Mouse (Mus musculus): ENCODE results near the gene Mlh3. TPM values are rescaled to one million over a fixed set of nuclear protein-coding genes. Genes with fewer than 3 reads are reported as not detected.

The Mlh3 gene
- 10 to 100 TPM; 14.9 to 18.4 TPM for total RNA-seq (2021)

- peak; percentile 88 to 90 for DNase-seq (ENCODE audit: low spot score in 2 of 2)
- intact Hi-C loops (cut with DNase I) = no loop called here
These were observed at the start of gene Mlh3 for GRCm38 (mm10) chr12:85270319-85270718. Gene Mlh3, minus strand, starts transcription at chr12:85270599.

- DNase-seq (ENCODE audit: low spot score in 2 of 2) = no peak
- intact Hi-C loops (cut with DNase I) = no loop called here
These were observed 38.3 kb upstream of the Mlh3 start for GRCm38 (mm10) chr12:85308651-85309050.

- intact Hi-C loops (cut with DNase I) = loop anchor here (1.0 to 2.0 kb wide), 2 partner anchors 137 to 162 kb away; no protein-coding TSS in a partner anchor
- DNase-seq (ENCODE audit: low spot score in 2 of 2) = peak; percentile 88 to 89
These were observed 35.0 kb upstream of the Mlh3 start for GRCm38 (mm10) chr12:85305247-85305892.

GRCm38 (mm10) chr12:85304725-85305124 lies 34.3 kb upstream of the Mlh3 start:
- no peak for DNase-seq (ENCODE audit: low spot score in 2 of 2)
- intact Hi-C loops (cut with DNase I) = loop anchor here (1.0 to 2.0 kb wide), 2 partner anchors 136 to 161 kb away; no protein-coding TSS in a partner anchor

- intact Hi-C loops (cut with DNase I) = no loop called here
- DNase-seq (ENCODE audit: low spot score in 2 of 2) = no peak
These were observed 32.9 kb upstream of the Mlh3 start for GRCm38 (mm10) chr12:85303256-85303655.

GRCm38 (mm10) chr12:85298835-85299180 lies 28.4 kb upstream of the Mlh3 start:
- no peak for DNase-seq (ENCODE audit: low spot score in 2 of 2)
- intact Hi-C loops (cut with DNase I) = no loop called here

GRCm38 (mm10) chr12:85298127-85298834 lies 27.9 kb upstream of the Mlh3 start:
- no peak for DNase-seq (ENCODE audit: low spot score in 2 of 2)
- intact Hi-C loops (cut with DNase I) = no loop called here

- no peak for DNase-seq (ENCODE audit: low spot score in 2 of 2)
- intact Hi-C loops (cut with DNase I) = no loop called here
These were observed 27.1 kb upstream of the Mlh3 start for GRCm38 (mm10) chr12:85297345-85297997.

GRCm38 (mm10) chr12:85296915-85297314 lies 26.5 kb upstream of the Mlh3 start:
- no peak for DNase-seq (ENCODE audit: low spot score in 2 of 2)
- intact Hi-C loops (cut with DNase I) = no loop called here

GRCm38 (mm10) chr12:85295506-85295905 lies 25.1 kb upstream of the Mlh3 start:
- DNase-seq (ENCODE audit: low spot score in 2 of 2) = no peak
- intact Hi-C loops (cut with DNase I) = no loop called here

GRCm38 (mm10) chr12:85292906-85293305 lies 22.5 kb upstream of the Mlh3 start:
- no peak for DNase-seq (ENCODE audit: low spot score in 2 of 2)
- intact Hi-C loops (cut with DNase I) = no loop called here

- DNase-seq (ENCODE audit: low spot score in 2 of 2) = no peak
- intact Hi-C loops (cut with DNase I) = no loop called here
These were observed 21.9 kb upstream of the Mlh3 start for GRCm38 (mm10) chr12:85292288-85292687.

- DNase-seq (ENCODE audit: low spot score in 2 of 2) = no peak
- intact Hi-C loops (cut with DNase I) = no loop called here
These were observed 21.1 kb upstream of the Mlh3 start for GRCm38 (mm10) chr12:85291541-85291940.

- intact Hi-C loops (cut with DNase I) = no loop called here
- no peak for DNase-seq (ENCODE audit: low spot score in 2 of 2)
These were observed 20.2 kb upstream of the Mlh3 start for GRCm38 (mm10) chr12:85290633-85291032.

- DNase-seq (ENCODE audit: low spot score in 2 of 2) = peak in 1 of 2 experiments; percentile 27
These were observed 19.0 kb upstream of the Mlh3 start for GRCm38 (mm10) chr12:85289157-85290000.

GRCm38 (mm10) chr12:85288486-85289156 lies 18.2 kb upstream of the Mlh3 start, which contains the start of gene Zc2hc1c:
Gene Zc2hc1c, plus strand, starts transcription at chr12:85288591.
- intact Hi-C loops (cut with DNase I) = loop anchor here (5.0 kb wide), 1 partner anchor 146 kb away; no protein-coding TSS in a partner anchor
- DNase-seq (ENCODE audit: low spot score in 2 of 2) = peak; percentile 80 to 87

More at GRCm38 (mm10) chr12:85289157-85290000, 19.0 kb upstream of the Mlh3 start:
- intact Hi-C loops (cut with DNase I) = loop anchor here (5.0 kb wide), 1 partner anchor 147 kb away; no protein-coding TSS in a partner anchor

- DNase-seq (ENCODE audit: low spot score in 2 of 2) = no peak
- intact Hi-C loops (cut with DNase I) = loop anchor here (5.0 kb wide), 1 partner anchor 146 kb away; no protein-coding TSS in a partner anchor
These were observed 17.5 kb upstream of the Mlh3 start, which contains the start of gene Acyp1 for GRCm38 (mm10) chr12:85287809-85288485. Gene Acyp1, minus strand, starts transcription at chr12:85288438.

GRCm38 (mm10) chr12:85286941-85287340 lies 16.5 kb upstream of the Mlh3 start:
- DNase-seq (ENCODE audit: low spot score in 2 of 2) = no peak
- intact Hi-C loops (cut with DNase I) = loop anchor here (5.0 kb wide), 1 partner anchor 145 kb away; no protein-coding TSS in a partner anchor
